Mouse (Mus musculus) gastrocnemius, postnatal 25 days (tissue): Measurements from ENCODE around the gene Ap1m2. TPM values are rescaled to one million over a fixed set of nuclear protein-coding genes. Genes with fewer than 3 reads are reported as not detected.

Experiments
- DNase-seq: peaks from one replicate; pipeline ENCODE4 v3.0.0; 2022
- long read RNA-seq, 2 experiments: library from polyadenylated mRNA; stranded (forward); transcript quantifications; one replicate each; pipeline ENCODE4 v2.0.0; 2021
- total RNA-seq, 2 experiments: library from RNA; stranded (reverse); gene quantifications; 1 replicate in 1 of 2; 2 replicates in 1 of 2; pipeline ENCODE4 v1.2.3; 2021

The Ap1m2 gene
- not detected for total RNA-seq
- long read RNA-seq, experiment 1: 0 reads
- long read RNA-seq, experiment 2: 0 reads

DNA sequence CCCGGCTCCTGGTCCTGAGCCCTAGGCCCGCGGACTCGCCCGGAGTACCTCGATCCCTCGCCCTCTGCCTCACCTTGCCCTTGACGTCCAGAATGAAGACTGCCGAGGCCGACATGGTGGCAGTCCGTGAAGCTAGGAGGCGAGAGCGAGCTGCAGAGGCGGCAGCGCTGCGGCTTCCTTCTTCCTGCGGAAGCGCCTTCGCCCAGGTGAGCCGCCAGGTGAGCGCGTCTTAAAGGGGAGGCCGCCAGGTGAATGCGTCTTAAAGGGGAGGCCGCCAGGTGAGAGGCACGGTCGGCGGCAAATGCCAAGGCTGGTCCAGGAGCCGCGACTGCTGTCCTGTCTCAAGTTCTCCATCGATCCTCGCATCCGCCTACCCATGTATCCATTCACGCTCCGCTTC, at the start of gene Ap1m2:
Gene Ap1m2 (minus strand): TSS at position 204 of the 400 bp plus-strand sequence.
- no peak for DNase-seq

DNA sequence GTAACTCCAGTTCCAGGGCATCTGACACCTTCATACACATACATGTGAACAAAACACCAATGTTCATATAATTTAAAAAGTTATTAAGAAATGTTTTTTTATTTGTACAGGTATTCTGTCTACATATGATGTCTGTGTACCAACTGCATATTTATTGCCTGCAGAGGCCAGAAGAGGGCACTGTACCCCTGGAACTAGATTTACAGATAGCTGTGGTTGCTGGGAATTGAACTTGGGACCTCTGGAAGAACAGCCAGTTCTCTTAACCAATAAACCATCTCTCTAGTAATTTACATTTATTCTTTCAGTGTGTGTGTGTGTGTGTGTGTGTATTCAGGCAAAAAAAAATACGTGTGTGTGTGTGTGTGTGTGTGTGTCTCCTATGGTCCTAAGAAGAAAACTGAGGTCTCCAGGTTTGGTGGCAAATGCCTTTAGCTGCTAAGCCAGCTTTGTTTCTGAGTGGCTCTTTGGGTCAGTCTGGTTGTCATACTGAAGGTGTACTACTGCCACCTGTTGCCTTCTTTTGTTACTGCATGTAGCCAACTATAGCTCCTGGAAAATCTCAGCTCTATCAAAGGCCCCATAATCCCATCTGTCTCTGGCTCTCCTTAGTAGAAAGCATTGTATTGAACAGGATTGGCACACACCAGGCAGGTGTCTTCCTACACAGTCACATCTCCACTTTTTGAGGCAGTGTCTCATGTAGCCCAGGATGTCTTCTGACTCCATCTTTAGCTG, 45.0 kb upstream of the Ap1m2 start:
- DNase-seq: peak; percentile 47

DNA sequence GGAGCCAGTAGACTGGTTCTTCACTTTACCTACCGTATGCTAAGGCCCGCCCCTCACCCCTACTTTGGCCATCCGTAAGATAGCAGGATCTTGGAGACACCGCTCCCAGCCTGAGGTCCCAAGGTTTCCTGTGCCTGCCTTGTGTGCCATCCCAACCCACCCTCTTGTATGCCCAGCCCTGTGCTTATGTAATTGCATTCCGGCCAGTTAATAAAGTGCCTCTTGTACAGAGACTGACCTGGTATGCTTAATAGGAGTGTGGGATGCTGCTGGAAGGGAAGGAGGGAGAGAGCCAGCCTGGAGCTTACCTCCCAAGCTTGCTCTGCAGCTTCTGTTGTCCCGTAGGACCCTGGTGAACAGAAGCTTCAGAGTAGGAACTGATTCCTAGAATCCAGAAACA, 42.7 kb upstream of the Ap1m2 start:
- DNase-seq: no peak

DNA sequence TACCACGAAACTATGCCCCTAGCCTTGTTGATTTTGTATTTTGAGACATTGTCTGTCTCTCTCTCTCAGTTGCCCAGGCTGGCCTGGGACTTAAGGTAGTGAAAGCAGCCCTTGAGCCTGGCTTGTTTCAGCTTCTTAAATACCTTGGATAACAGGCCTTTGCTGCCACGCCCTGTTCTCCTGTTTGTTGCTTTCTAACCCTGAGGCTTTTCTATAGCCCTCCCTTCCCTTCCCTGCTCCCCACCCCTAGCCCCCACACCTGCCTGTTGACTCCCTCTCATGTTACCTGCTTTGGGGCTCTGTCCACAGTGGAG, 41.2 kb upstream of the Ap1m2 start:
- no peak for DNase-seq

DNA sequence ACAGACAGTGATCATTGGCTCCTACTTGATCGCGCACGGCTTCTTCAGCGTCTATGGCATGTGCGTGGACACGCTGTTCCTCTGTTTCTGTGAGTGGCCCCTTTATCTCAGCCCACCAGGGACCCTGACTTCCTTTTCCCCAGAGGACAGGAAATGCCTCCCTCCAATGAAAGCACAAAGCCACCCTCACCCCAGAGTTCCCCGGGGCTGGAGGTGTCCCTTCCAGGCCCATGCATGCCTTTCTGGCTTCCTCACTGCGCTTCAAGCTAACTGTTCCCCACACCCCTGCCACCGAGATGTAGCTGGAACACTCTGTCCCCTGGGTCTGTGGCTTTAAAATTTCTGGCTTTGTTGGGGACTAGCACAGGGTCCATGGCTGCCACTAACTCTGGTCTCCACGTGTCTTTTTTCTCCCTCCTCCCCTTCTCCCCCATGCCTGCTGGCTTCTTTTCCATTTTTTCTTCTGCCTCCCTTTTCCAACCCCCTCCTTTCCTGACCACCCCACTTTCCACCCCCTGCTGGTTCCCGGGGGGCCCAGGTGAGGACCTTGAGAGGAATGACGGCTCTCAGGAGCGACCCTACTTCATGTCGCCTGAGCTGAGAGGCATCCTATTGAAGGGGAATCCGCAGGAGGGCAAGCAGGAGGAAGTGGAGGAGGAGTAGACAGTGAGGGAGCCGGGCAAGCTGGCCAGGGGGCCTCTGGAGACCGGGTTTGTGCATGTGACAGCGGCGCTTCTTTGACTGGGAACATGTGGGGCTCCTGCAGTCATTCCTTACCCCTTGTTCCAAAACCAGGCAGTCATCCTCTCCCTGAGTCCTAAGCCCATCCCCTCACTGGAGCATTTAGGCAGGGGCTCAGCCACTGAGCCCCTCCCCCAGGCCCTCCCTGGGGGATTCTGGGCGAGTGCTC, 40.6 kb upstream of the Ap1m2 start:
- no peak for DNase-seq

DNA sequence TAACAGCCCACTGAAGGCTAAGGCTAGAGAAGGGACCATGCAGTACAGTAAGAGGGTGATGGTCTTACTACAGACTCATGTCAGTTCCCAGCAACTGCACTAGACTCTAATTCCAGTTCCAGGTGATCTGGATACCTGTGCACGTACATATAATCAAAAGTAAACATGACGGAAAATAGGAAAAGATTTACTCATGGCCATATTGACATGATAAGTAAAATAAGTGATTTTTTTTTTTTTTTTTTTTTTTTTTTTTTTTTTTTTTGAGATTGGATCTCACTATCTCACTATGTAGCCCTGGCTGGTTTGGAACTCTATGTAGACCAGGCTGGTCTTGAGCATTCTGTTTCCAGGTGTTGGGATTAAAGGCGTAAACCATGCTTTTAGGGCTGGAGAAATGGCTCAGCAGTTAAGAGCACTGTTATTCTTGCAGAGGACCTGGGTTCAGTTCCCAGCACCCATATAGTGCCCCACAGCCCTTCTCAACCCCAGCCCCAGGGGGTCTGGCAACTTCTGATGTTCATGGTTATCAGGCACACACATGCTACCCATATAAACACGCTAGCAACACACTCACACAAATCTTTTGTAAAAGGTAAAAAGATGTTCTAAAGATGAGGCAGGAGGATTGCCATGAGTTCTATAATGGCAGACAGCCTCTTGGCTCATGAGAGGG, 39.7 kb upstream of the Ap1m2 start:
- DNase-seq: no peak

DNA sequence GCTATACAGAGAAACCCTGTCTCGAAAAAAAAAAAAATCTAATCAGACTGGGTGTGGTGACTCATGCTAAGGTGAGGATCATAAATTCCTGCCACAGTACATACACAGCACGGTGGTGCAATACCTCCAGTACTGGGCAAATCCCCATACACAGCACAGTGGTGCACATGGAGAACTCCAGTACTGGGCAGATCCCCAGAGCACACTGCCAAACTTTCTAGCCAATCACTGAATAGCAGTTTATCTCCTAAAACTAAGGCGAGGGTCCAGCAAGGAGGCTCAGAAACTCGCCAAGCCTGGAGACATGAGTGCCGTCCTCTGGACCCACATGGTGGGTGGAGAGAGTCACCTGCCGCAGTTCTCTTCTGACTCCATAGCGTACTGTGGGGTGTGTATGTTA, 39.0 kb upstream of the Ap1m2 start:
- DNase-seq: no peak

DNA sequence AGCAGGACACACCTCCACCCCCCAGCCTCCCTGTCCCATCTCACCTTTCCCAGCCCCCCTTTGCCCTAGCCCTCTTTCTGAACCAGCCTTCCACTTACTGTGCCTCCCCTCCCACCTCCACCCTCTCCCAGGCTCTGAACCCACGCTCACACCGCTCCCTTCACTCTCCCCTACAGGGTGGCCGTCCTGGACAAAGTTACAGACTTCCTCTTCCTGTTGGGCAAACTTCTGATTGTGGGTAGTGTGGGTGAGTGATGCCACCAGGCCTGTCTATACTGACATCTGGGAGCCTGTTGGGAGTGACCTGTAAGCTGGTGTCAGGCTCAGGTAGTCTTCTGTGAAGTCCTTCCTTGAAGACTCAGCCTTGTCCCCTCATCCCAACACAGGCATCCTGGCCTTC, 36.0 kb upstream of the Ap1m2 start:
- DNase-seq: no peak

DNA sequence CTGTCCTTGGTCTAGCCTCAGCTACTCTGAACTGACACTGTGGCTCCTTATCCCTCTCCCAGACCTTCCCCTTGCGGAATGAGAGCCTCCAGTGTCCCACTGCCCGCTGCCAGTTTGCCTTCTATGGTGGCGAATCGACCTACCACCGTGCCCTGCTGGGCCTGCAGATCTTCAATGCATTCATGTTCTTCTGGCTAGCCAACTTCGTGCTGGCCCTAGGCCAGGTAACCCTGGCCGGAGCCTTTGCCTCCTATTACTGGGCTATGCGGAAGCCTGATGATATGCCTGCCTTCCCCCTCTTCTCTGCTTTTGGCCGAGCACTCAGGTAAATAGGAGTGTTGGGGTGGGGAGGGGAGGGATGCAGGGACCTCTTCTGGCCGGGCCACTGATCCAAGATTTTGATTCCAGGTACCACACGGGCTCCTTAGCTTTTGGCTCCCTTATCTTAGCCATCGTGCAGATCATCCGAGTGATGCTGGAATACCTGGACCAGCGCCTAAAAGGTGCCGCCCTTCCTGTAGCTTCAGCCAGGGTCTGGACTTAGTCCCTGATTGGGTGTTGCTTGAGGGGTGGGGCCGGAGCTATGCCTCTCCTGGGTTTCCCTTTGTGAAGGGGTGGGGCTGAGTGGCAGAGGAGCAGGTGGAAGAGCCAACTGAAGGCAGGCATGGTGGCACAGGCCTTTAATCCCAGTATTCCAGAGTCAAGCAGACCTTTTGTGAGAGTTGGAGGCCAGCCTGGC, 34.7 kb upstream of the Ap1m2 start:
- no peak for DNase-seq

DNA sequence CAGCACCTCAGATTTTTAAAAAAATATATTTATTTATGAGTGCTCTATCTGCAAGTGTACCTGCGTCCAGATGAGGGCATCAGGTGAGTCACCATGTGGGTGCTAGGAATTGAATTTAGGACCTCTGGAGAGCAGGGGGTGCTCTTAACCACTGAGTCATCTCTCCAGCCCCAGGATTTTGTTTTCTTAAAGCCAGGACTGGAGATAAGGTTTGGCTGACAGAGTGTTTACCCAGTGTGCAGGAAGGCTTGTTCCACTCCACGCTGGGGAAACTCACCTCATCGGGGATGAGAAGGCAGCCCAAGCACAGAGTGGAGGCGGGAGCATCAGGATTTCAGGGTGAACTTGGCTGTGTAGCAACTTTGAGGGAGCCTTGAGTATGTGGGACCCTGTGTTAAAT, 28.3 kb upstream of the Ap1m2 start:
- no peak for DNase-seq

DNA sequence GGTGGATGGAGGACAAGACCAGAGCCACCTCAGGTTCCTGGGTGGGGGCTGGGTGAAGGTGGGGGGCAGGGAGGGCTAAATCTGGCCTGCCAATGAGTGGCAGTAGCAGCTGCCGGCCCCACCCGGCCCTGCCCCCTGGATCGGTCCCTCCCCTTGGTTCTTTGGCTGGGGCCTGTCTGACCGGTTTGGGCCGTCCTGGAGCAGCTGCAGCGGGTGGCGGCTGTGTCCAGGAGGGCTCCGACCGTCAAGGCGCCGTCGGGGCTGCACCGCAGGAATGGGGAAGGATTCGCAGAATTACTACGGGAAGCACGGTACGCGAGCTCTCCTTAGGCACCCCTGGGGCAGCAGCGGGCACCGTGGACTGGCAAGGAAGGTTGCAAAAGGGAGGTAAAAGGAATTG, 25.5 kb upstream of the Ap1m2 start:
- peak; percentile 85 for DNase-seq

DNA sequence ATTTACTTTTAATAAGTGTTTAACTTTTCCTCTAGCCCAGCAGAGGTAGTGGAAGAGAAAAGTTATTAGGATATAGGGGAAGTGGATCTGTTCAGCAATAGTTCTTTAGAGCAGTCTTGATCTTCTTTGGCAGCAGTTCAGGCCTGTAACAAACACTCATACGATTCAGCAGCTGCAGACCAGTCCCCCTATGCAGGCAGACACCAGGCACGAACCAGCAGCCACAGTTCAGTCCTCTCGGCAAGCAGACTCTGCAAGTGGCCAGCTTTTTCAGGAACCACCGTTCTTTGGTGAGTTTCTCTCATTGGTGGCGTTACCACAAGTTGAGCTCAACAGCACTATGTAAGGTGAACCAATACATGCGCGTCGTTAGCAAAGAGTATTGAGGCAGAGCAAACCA, 24.4 kb upstream of the Ap1m2 start:
- DNase-seq: no peak

DNA sequence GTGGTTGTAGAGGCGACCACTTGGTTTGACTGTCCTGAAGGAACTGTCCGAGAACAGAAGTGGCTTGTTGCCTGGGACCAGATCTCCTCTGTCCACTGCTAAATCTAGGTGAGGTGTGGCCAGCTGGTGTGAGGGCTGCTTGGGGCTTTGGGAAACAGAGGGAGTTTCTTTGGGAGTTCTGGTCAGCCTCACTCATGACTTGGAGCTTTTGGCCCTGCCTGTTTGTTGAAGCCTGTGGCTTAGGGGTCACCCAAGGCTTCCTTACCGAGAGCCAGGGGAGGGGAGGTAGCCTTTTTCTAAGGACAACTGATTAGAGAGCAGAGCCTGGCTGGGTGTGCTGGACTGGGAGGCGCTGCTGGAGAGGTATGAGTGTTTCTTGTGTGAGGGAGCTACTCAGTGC, 23.3 kb upstream of the Ap1m2 start:
- no peak for DNase-seq

DNA sequence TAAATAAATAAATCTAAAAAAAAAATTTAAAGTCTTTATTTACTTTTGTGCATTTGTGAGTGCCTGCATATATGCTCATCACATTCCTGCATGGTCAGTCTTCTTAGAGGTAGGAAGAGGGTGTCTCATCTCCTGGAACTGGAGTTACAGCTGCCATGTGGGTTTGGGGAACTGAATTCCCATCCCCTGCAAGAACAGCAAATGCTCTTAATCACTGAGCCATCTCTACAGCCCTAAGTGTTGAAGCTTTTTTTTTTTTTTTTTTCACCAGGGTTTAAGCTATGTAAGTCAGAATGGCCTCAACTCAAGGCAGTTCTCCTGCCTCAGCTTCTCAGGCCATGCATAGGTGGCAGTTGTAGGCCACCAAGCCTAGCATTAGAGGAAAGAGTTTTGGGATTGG, 22.6 kb upstream of the Ap1m2 start:
- DNase-seq: no peak

DNA sequence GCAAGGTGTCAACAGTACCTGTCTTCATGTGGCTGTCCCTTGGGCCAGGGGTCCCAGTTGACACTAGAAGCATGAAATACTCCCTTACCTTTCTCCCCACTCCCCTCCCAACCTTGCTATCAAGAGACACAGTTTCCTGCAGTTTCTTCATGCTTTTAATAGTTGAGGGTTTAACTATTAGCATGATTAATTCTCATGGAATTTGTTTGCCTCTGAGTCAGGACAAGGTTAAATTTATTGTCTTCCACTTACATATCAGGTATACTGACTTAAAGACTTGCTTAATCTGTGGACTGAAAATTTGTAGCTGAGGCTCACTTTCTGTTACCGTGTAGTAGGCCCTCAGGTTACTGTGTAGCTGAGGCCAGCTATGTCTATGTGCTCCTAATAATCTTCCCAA, 21.4 kb upstream of the Ap1m2 start:
- no peak for DNase-seq

DNA sequence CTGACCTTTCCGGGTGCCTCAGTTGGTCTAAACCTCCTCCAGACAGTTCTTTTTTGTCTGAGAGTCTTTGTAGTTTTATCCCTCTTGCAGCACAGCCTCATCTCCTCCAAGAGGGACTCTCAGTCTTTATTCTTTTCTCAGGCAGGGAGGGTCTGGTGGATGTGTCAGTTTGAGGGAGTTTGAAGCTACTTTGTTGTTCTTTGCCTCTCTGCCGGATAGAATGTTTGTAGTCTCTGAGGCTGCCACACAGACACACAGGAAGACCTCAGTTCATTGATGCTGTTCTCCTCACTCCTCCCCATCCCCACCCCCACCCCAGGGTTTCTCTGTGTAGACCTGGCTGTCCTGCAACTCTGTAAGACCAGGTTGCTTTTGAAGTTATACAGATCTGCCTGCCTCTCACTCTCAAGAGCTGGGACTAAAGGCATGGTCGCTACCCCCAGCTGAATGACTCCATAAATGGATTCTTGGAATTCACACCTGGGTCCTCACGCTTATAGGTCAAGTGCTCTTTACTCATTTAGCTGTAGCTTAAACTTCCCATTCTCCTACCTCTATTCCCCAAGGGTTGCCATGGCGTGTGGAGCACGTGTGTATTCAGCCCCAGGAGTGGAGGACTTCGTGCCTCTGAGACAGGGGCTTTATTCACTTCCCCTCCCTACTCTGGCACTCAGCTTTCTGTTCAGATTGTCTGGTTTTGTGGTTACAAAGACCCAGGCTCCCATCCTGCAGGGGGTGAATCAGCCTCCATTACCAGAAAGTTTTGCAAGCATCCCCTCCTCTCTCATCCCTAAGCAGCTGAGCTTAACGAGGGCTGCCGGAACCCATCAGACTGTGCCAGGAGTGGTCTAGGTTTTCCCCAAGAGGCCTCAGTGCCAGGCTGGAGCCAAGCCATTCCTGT, 20.3 kb upstream of the Ap1m2 start:
- DNase-seq: no peak

DNA sequence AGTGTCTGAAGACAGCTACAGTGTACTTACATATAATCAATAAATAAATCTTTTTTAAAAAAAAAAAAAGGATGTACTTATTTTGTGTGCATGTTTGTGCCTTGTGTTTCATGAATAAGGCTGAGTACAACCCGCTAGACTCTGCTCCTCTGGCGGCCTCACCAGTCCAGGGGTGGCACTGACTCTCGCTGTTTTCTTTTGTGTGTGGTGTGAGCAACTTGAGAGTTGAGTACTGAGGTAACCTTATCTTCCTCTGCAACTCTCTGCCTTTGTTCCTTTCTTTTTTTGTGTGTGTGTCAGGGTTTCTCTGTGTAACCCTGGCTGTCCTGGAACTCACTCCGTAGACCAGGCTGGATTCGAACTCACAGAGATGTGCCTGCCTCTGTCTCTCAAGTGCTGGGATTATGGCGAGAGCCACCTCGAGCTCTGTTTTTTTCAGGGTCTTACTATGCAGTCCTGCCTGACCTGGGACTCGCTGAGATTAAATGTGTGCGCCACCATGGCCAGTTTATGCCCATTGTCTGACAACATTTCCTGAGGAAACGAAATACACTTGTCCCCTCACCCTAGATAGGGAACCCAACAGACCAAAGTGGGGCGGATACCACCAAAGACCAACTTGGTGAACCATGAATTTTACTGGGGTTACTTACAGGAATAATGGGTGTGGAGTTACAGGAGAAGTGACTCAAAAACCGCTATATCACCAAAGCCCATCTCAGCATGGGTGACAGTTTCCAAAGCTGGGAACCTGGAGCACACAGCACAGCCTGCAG, 19.4 kb upstream of the Ap1m2 start:
- DNase-seq: no peak

DNA sequence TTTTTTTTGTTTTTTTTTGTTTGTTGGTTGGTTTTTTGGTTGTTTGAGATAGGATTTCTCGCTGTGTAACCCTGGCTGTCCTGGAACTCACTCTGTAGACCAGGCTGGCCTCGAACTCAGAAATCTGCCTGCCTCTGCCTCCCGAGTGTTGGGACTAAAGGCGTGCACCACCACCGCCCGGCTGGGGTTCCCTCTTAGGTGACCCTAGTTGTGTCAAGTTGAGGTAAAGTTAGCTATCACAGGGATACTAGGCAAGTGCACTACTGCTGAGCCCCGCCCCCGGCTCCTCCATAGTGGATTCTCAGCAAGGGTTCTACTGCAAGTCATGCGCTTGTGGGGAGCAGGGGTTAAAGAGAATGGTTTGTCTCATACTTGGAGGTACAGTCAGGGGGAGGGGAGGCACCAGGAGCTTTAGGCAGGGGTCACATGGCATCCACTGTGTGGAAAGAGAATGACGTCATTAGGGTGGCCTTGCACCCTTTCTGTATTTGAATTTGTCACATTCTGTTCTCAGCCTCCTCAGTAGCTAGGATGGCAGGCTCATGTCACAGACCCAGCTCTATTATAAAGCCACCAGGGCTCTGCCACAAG, 17.7 kb upstream of the Ap1m2 start:
- DNase-seq: no peak

DNA sequence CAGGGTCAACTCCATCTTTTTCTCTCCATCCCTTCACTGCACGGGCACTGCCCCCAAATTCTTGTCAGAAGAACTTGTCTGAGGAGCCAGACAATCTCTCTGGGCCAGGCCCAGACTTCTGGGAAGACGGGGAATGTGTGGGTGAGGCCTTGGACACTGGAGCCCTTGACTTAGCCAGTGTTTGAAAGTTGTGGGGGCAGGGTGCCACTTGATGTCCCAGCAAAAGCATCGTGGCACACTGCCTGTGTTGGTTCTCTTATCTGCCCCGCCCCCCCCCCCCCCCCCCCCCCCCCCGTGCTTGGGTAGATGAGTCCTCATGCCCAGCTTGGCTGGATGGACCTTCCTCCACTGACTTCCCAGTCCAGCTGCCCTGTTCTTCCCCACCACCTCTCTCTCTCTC, 16.9 kb upstream of the Ap1m2 start:
- peak; percentile 60 for DNase-seq

DNA sequence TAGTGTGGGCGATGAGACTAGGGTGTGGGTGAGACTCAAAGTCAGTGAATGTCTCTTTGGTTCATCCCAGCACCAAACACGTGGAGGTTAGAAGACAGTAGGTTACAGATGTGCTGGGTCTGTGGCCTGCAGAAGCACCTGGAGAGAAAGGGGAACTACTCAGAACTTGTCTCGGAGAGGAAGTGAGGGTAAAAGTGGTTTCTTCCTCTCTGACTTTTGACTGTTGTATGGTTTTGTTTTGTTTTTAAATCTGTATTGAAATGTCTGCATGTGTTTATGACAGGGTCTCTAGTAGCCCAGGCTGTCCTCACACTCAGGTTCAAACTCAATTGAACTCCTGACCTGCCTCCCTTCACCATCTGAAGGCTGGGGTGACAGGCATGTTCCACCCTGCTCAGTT, 15.9 kb upstream of the Ap1m2 start:
- DNase-seq: no peak
